Mouse (Mus musculus) lung, adult 2 months (tissue): ENCODE measurements around the gene Rtkn2.

ENCODE experiments used
- CTCF ChIP-seq: fragments of 200-500 bp; IDR thresholded peaks from 2 replicates; pipeline ENCODE4 v1.5.1; 2011; ENCODE audit warnings: mild to moderate bottlenecking, low read length, control low read depth; ENCODE audit not compliant: insufficient read depth
- POLR2A ChIP-seq: fragments of 200-500 bp; IDR thresholded peaks from 2 replicates; pipeline ENCODE4 v1.6.1; 2011; ENCODE audit warnings: low read depth, mild to moderate bottlenecking, control low read depth, low read length, borderline replicate concordance; ENCODE audit errors: extremely low read depth

GRCm38 (mm10) chr10:68103078-68103855 is 123.9 kb downstream of the Rtkn2 start:
- TF ChIP-seq CTCF (no peak), POLR2A (no peak)
